Mouse (Mus musculus): ENCODE results near the gene Top3a.
A peak's percentile ranks its signal among the peaks of the same experiment; 100 is the strongest.

Top3a gene

DNA sequence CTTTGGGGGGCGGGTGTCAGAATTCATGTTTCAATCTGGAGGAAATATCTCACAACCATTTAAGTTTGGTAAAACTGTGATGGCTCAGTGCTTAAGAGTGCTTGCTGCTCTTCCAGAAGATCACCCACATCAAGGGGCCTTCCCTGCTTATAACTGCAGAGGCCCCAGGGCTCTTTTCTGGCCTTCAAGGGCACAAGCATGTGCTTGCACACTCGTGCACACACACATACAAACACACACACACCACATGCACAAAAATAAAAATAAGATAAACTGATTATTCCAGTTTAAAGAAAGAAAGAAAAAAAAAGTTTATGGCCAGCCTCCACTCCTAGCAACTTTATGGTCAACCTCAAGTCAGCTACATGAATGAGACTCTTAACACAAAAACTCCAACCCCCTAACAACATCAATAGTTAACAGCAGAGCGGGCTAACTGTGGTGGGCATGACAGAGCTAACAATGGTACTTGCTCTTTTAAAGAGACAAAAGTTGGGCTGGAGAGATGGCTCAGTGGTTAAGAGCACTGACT is 2.9 kb downstream of the Top3a start:
- no peak for DNase-seq

DNA sequence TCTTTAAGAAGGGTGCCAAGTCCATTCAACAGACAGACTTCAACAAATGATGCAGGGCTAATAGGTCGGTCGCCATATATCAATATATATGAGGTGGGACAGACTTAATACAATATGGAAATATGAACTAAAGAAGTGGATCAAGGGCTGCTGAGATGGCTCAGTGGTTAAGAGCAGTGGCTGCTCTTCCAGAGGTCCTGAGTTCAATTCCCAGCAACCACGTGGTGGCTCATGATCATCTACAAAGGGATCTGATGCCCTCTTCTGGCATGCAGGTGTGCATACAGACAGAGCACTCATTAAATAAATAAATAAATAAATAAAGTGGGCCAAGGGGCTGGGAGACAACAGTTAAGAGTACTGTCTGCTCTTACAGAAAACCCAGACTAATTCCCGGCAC is 5.0 kb downstream of the Top3a start:
- no peak for DNase-seq

DNA sequence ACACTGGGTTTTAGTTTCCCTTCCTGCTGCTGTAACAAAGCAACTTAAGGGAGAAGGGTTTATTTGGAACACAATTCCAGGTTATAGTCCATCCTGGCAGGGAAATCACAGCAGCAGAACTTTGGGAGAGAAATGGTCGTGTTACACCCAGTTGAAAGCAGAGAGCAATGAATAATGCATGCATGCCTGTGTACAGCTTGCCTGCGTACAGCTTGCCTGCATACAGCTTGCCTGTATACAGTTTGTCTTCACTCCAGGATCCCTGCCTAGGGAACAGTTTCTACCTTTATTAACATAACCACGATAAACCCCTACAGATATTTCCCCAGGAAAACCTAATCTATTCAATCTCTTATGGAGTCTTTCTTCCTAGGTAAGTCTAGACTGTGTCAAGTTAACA is 6.4 kb downstream of the Top3a start:
- DNase-seq: no peak

DNA sequence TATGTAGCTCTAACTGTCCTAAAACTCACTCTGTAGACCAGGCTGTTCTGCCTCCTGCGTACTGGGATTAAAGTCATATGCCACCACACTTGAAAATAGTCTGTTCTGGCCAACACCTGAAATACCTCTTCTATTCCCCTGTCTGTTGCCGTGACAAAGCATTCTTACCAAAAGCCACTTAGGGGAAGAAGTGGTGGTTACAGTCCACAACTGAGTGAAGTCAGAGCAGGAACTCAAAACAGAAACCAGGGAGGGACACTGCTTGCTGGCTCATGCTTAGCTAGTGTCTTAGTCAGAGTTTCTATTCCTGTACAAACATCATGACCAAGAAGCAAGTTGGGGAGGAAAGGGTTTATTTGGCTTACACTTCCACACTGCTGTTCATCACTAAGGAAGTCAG is 7.8 kb downstream of the Top3a start:
- no peak for DNase-seq

DNA sequence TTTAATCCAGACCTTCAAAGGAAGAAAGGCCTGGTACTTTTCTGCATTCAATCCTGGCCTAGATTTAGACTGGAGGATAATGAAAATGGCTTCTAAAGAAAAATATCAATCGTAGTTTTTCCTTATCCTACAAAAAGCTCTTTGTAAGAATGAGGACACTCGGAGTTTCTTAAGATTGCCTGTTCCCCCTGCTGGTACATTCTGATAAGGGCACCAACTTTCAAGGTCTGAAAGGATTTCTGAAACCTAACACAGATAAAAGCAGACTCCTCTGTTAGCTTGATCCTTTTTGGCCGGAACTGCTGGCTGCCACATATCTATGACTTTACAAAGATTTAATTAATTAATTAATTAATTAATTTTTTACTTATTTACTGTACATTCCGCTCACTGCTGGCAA is 10.2 kb downstream of the Top3a start:
- DNase-seq: no peak

DNA sequence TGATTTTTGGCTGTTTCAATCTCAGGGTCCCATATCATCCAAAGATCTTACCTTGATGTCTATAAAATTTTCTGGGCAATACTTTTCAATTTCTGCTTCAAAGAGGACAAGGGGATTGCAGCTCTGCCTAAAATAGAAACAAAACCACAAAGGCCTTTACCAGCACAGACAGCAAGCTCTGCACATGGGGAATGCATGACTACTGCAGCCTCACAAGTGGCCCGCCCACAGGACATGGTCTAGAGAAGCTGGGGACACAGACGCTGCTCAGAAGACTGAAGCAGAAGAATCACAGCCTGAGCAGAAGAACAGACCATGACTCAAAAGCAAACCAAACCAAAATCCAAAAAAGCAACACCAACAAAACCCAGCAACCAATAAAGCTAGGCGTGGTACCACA is 15.5 kb downstream of the Top3a start:
- no peak for DNase-seq

DNA sequence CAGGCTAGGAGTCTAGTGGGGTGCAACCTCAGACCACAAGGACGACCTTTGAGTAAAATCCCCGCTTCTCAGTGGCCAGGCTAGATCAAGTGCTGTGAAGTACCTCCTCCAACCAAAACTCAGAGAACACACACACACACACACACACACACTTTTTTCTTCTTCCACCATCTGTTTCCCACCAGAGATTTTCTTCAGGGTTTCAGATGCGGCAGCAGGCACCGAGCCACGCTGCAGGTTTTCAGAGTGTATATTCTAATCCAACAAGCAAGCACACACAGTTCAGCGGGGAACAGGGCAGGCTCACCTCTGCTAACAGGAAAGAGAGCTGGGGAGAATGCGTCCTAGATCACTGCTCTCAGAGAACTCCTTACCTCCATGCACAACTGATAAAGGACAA is 21.6 kb downstream of the Top3a start:
- no peak for DNase-seq

DNA sequence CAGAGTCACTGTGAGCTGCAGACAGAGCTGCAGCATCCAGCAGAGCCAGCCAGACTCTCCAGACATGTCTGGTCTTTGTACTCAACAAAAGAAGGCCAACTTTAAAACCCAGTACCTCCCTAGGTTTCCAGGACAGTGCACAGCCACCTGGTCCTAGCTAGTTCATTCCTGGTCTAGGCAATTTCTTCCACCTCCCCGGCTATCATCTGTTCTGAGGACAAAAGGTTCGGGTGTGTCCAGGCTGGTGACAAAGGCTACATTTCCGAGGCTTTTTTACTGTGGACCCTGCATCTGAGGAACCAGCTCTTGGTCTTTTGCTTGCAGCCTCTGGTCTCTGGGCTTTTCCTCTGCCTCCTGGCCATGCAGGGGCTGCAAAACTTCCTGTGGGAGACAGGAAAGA is 36.8 kb downstream of the Top3a start:
- DNase-seq: no peak

DNA sequence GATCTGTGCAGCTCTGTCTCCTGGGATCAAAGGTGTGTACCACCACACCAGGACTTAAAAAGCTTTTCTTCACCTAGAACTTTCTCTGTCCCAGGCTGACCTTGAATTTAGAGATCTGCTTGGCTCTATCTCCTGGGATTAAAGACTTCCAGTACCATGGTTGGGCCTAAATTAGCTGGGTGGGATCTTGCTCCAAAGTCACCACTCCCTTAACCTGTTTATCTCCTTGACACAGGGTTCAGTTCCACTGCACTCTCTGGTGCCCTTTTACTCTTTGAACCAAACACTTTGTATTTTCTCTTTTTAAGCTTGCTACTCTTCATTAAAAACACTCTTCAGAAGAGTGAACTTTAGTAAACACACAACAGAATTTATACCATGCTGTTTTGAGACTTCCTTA is 39.7 kb downstream of the Top3a start:
- DNase-seq: no peak

DNA sequence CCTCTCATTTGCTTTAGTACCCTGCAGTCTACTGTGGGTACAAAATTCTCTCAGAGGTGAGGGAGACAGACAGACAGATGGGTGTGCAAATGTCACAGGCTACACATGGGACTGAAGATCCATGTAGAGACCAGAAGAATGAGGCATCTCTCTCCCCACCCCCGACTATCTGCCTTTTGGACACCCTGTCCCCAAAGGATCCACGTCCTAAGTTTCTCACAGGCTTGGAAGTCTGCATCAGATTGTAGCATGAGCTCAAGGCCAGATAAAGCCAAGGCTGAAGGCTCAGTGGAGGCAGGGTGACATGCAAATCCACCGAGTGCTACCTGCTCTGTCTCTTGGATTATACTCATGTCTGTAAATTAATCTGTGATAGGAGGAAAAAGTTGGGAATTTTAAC is 40.7 kb downstream of the Top3a start:
- no peak for DNase-seq

DNA sequence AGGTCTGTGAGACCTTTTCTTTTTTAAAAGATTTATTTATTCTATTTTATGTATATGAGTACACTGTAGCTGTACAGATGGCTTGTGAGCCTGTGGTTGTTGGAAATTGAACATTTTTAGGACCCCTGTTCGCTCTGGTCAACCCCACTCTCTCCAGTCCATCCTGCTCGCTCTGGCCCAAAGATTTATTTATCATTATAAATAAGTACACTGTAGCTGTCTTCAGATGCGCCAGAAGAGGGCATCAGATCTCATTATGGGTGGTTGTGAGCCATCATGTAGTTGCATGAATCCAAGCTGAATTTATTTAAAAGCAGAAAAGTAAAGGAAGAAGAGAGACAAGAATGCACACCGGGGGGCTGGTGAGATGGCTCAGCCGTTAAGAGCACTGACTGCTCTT is 42.0 kb downstream of the Top3a start:
- no peak for DNase-seq

DNA sequence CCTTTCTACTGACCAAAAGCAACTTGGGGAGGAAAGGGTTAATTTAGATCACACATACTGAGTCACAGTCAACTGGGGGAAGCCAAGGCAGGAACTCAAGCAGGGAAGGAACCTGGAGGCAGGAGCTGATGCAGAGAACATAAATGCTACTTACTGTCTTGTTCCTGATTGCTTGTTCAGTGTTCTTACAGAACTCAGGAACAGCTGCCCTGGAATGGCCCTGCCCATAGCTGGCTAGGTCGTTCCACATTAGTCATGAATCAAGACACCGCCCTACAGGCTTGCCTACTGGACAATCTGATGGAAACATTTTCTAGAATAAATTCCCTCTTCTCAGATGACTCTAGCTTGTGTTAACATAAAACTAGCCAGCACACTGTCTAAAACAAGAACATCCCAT is 43.0 kb downstream of the Top3a start:
- no peak for DNase-seq

DNA sequence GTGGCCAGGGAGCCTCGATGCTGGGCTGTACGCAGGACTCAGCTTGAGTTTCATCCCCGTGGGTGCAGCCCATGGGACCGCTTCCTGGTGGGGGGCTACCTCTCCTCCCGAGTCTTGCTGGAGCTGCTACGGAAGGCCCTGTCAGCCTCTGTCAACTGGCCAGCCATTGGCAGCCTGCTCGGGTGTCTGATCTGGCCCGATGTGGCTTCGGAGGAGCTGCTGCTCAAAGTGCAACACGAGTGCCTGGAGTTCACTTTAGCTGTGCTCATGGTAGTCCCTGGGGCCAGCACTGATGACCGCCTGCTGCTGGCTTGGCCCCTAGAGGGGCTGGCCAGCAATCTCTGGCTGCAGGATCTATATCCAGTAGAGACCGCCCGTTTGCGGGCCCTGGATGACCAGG is 45.9 kb downstream of the Top3a start:
- no peak for DNase-seq

DNA sequence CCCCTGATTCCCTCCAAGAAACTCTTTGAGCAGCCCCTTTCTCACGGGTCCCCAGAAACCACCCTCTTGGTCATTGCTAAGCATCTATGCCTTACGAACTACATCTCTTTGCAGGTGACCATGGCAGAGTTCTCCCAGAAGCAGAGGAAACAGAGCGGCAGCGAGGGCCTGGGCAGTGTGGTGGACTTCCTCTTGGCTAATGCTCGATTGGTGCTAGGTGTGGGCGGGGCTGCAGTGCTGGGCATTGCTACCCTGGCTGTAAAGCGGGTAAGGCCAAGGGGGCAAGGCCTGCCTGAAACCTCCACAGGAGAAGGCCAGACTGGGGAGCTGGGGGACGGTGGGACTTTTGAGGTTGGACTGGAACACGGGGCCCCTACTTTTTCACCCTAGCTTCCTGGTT is 47.0 kb downstream of the Top3a start:
- DNase-seq: no peak

DNA sequence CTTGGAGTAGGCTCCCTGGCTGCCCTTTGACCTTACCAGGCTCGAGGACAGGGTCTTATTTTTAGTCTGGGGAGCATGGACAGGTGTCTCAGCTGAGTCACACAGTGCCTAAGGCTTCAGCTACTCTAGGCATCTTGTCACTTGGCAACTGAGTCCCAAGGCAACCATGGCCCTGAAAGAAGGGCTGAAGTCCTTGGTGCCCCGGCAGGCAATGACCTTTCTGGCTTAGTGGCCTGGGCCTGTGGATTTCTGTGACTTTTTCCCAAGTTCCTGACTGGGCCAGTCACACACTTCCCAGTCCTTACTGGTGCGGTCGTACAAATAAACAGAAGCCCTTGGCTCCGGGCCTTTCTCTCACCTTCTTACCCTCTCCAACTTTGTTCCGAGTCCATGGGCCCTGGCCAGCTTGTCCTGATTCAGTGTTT is 47.9 kb downstream of the Top3a start:
- no peak for DNase-seq

DNA sequence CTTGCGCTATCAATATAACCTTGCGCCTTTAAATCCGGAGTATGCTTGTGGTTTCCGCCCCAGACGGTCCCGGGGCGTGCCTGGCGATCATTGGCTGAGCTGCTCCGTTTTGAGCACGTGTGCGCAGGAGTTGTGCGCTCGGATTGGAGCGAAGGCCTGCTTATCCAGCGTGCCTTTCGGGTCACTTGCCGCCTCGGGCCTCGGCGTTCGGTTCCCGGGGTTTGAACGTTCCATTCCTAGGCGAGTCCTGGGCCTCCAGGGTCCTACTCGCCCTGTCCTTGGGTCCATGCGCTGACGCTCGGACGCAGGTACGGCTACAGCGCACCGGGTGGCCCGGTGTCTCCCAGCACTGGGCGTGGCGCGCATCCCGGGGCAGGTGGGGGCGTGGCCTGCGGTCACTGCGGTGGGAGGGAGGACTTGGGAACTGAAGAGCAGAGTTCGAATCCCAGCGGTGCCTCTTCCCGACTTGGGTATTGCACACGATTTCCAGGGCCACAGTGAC is 48.9 kb downstream of the Top3a start, which contains the start of gene Mief2:
Gene Mief2 (plus strand): TSS at position 139 of the 502 bp plus-strand sequence.
- peak; percentile 91 for DNase-seq

DNA sequence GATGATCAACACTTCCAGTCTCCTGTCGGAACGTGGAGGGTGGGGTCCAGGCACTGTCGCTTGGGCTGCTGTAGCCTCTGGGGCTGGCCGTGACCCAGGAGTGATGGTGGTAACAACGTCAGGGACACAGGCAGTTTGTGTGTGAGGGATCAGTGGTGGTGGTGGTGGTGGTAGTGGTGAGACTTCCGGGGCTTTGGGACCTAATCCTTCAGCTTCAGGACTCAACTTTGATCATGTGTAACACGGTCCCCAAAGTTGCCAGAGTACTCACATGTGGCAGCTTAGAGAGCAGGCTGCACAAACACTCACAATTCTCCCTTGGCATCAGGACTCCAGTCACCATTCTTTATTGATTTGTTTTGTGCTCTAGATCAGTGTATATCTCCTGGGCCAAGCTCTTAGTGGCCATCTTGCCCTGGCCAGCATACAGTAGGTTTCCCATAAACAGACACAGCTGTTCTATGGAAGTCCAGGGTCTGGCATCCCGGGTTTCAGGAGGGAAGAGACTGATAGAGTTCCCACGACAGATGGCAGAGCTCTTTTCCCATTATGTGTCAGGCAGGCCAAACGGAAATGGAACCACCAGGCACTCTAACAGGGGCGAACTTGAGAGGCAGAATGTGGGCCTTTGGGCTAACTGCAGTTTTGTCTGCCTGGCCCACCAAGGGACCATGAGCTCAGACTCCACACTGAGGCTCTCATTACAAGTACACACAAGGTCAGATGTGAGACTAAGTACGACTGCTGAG is 49.6 kb downstream of the Top3a start:
- DNase-seq: no peak

DNA sequence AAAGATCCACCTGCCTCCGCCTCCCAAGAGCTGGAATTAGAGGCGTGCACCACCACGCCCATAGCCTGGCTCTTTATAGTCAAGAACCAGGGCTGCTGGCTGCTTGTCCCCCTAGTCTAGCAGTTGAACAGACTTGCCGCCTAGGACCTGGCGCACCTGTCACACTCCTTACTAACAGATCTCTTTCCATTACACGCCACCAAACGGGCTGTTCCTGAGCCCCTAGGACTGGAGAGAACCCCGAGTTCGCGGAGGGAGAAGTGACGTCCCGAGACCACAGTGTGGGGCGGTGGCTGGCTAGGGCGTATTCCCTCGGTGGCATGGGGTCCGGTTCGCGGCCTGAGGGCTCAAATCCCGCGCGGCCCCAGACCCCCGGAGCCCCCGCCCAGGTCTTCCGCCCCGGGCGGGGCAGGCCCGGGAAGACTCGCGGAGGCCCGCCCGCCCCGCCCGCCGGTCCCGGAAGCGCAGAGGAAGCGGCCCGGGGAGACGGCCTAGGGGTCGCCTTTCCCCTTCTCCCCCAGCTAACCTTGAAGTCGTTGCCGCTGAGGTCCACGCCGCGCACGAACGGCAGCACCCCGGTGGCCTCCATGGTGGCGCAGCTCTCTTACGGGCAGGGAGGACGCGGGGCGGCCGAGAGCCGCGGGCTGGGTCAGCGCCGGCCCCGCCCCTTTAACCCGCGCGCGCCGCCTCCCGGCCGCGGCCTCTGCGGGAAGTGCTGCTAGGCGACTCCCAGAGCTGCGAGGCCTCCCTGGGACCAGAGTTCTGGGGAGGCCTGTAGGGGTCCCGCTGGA is 50.4 kb downstream of the Top3a start, which contains the start of gene Flii:
Gene Flii (minus strand): TSS at position 663 of the 791 bp plus-strand sequence.
- DNase-seq: peak; percentile 77

DNA sequence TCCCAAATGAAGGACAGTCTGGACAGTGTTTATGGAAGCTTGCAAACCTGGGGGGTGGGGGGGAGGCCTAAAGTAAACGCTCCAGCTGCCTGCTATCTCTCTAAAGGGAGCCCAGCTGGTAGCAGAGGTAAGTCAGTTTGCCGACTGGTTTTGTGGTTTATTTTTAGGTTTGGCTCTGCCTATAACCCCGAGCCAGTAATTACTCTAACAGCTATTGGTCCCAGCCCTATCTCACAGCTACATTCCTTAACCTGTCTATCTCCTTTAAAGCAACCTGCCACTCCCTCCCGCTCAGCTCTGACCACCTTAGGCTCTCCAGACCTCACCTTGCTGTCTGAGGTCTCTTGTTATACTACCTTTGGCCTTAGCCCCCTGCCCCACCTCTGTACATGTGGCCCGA is 57.9 kb downstream of the Top3a start:
- DNase-seq: no peak

DNA sequence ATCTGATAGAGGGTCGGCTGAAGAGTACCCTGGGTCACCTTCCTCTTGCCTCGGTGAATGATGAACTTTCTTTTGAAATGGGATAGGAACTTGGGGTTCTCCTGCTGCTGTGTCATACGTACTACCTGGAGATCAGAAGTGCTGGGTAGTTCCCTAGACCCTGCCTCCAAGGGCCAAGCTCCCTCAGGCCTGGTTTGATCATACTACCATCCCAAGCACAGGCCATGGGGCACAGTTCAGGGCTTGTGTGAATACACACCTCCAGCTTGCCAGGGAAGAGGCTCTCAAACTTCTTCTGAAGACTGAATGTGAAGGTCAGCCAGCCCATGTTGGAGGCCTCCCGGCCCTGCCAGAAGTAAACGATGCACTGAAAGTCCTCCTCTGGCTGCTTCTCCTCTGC is 61.3 kb downstream of the Top3a start:
- no peak for DNase-seq

DNA sequence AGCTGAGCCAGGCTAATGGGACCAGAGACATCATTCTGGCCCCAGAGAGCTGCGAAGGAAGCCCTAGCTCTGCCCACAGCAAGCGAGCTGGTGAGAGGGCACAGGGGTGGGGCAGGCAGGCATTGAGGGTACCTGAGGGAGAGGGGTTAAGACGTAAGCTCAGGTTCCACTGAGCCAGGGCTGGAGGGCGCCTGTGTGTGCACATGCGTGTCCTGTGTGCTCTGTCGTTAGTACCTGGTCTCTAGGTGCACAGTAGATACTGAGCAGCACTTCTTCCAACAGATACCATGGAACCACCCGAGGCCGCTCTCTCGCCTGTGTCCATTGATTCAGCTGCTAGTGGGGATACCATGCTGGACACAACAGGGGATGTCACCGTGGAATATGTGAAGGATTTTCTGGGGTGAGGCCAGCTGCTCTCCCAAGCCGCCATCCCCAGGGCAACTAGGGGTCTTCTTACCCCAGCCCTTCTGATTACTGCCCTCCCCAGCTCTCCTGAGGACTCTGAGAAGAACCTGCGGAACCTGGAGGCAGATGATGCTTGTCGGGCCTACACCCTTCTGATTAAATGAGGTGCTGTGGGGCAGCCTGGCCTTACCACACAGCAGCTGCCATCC is 64.4 kb downstream of the Top3a start:
- DNase-seq: peak; percentile 4

DNA sequence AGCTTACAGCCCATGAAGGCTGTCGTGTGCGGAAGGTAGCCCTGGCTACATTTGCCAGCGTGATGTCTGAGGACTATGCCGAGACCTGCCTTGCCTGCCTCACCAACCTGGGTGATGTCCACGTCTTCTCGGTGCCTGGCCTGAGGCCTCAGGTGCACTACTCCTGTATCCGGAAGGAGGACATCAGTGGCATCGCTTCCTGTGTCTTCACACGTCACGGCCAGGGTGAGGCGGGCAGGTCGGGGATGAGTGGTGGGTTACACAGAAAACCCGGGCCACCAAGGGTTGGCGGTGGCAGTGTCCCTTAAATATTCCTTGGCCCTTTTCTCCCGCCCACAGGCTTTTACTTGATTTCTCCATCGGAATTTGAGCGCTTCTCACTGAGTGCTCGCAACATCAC is 65.1 kb downstream of the Top3a start:
- no peak for DNase-seq

DNA sequence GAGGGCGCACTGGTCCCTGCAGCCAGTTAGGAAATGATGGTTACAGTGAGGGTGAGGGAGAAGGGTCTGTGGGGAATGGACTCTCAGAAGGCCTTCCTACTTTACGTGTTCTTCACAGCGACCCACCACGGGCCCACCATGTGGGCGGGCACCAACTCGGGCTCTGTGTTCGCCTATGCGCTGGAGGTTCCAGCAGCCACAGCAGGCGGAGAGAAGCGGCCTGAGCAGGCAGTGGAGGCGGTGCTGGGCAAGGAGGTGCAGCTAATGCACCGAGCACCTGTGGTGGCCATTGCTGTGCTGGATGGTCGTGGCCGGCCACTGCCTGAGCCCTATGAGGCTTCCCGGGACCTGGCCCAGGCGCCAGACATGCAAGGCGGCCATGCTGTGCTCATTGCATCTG is 65.9 kb downstream of the Top3a start:
- DNase-seq: peak; percentile 4
